Mouse (Mus musculus) left cerebral cortex, adult 8-10 months (tissue): ENCODE data around the gene Uri1. TPM values are rescaled to one million over a fixed set of nuclear protein-coding genes. Genes with fewer than 3 reads are reported as not detected.

ENCODE experiments used
- DNase-seq, 2 experiments: peaks; one replicate each; pipeline ENCODE4 v3.0.0; 2022; ENCODE audit warnings: low spot score in 2 of 2
- total RNA-seq, 4 experiments: library from RNA; stranded (reverse); gene quantifications; 2 replicates each; pipeline ENCODE4 v1.2.4; 2022

The Uri1 gene
- 10 to 100 TPM; 38.0 to 56.0 (median 47.4) TPM for total RNA-seq

GRCm38 (mm10) chr7:38023451-38023850 is at the start of gene Uri1:
Gene Uri1 (minus strand): TSS chr7:38023551.
- no peak for DNase-seq

- no peak for DNase-seq
Measured at GRCm38 (mm10) chr7:38071065-38071464, 47.7 kb upstream of the Uri1 start.

DNA sequence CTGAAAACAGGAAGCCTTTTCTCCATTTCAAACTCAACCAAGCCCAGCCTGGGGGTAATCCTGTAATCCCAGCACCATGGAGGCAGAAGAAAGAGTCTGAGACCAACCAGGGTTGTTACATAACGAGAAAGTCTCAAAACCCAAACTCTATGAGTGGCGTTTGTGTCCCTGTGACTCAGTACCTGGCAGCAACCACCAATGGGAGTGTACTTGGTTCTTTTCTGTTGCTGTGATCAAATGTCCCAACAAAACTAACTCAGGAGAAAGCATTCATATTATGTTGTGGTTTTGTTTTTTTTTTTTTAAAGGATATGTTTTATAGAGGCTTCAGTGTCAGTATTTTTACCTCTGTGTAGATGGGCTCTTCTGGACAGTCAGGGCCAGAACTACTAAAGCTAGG is 47.3 kb upstream of the Uri1 start:
- no peak for DNase-seq

GRCm38 (mm10) chr7:38064431-38064830 is 41.1 kb upstream of the Uri1 start:
- no peak for DNase-seq

- peak; percentile 83 to 85 for DNase-seq
Measured at GRCm38 (mm10) chr7:38061060-38061970, 38.0 kb upstream of the Uri1 start.

- no peak for DNase-seq
Measured at GRCm38 (mm10) chr7:38059636-38060330, 36.4 kb upstream of the Uri1 start.

- DNase-seq: no peak
Measured at GRCm38 (mm10) chr7:38059096-38059495, 35.7 kb upstream of the Uri1 start.

GRCm38 (mm10) chr7:38055996-38056395 is 32.6 kb upstream of the Uri1 start:
- peak in 1 of 2 experiments; percentile 63 for DNase-seq

DNA sequence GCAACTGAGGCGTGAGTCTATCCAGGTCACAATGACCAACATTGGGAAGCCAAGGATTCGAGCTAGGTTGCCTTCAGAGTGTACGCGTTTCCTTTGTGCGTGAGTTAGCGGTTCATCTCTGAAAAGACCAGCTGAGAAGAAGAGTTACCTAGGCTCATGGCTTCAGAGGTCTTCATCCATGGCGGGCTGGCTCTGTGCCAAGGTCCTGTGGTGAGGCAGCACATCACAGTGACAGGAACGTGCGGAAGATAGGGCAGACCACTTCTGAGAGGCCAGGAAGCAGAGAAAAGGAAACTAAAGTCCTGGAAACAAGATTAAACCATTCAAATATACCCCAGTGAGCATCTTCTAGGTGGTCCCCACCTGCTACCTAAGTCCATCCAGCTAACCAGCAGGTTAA is 30.9 kb upstream of the Uri1 start:
- no peak for DNase-seq

GRCm38 (mm10) chr7:38047229-38047628 is 23.9 kb upstream of the Uri1 start:
- no peak for DNase-seq

GRCm38 (mm10) chr7:38041244-38041643 is 17.9 kb upstream of the Uri1 start:
- no peak for DNase-seq

GRCm38 (mm10) chr7:38037586-38037985 is 14.2 kb upstream of the Uri1 start:
- DNase-seq: no peak

DNA sequence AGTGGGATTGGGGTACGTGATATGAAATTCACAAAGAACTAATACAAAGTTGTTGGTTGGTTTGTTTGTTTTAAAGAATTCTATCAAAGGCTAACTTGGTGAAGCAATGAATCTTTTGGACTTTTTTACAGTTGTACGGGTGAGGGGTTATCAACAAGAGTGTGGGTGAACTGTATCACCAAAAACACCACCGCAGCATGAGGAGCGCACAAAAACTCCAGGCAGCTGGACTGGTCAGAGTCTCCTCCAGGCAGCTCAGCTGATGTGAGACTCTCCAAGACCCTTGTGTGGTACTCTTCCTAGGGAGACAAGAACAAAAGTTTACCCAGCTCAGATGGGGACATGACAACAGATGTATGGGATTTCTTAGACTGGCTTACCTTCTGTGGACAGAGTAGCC is 7.8 kb upstream of the Uri1 start:
- DNase-seq: no peak

DNA sequence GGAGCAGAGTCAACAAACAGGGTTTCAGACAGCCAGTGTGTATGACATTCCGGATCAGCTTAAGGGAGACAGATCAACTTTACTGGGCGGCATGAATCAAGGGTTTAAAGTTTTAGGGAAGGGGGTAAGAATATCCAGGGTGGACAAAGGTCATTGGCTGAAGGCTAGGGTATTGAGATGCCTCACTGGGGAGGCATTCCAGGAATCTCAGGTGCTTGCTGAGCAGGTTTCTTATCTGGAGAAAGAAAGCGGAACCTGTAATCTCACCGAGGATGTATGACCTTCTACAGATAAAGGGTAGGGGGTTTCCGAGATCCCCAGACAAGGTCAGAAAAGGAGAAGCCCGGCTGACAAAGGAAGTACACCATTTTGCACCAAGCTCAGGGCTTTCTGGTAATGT is 7.3 kb upstream of the Uri1 start:
- no peak for DNase-seq

DNA sequence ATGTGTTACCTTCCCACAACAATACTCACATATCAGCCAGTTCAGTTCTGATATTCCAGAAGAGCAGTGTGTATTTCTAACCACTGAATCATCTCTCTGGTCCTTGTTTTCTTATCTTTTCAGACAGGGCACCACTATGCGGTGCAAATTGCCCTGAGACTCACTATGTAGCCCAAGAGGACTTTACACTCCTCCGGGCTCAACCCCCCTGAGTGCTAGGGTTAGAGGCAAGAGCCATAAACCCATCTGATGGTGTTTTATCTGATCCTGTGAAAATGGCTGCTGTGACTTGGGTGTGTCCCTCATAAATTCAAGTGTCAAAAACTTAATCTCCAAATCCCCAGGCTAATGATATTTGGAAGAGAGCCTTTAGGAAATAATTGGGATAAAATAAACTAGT is 6.6 kb upstream of the Uri1 start:
- DNase-seq: no peak

DNA sequence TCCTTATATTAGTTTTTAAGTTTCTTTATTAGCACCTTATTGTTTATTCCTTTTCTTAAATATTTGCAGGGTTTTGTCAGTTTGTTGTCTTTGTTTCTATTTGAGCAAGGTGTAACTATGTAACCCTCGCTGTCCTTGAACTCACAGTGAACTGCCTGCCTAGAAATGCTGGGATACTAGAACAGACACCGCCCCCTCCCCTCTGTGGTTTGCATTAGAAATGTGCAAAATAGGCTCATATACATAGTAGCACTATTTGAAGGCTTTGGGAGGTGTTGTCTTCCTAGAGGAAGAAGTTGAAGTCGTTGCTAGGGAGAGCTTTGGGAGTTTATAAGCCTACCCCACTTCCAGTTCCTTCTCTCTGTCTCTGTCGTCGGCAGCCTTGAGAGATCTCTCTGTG is 5.7 kb upstream of the Uri1 start:
- no peak for DNase-seq

DNA sequence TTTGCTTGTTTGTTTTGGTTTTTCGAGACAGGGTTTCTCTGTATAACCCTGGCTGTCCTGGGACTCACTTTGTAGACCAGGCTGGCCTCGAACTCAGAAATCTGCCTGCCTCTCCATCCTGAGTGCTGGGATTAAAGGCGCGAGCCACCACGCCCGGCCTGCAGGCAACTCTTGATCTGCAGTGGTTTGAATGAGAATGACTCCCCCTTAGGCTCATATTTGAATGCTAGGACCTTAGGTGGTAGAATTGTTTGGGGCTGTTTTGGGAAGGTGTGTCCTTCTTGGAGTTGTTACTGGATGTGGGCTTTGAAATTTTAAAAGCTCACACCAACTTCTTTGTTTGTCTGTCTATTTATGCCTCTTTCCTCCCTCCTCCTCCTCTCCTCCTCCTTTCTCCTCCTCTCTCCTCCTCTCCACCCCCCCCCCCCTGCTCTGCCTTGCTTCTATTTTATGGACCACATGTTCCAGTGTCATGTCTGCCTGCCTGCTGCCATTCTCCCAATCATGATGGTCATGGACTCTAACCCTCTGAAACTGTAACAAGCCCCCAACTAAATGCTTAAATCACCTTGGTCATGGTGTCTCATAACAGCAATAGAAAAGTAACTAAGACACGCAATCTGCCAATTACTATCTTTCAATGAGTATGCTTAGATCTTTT is 4.7 kb upstream of the Uri1 start:
- DNase-seq: no peak

- DNase-seq: no peak
Measured at GRCm38 (mm10) chr7:38024839-38025238, 1.5 kb upstream of the Uri1 start.

DNA sequence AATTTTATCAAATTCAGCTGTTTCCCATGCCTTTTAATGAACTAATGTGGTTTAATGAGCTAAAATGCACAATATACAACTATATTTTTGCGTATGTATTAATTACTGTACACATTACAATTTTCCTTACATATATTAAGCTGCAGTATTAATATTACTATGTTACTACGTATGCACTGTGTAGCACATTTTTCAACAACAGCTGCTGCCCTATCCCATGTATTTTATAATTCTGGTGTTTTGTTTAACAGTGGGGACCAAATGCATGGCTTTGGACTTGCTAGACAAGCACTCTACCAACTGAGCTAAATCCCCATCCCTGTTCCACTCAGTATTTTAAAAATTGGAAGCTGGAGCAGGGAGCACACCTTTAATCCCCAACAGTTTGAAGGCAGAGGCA is 3.6 kb downstream of the Uri1 start:
- DNase-seq: no peak

- DNase-seq: peak; percentile 80 to 86
Measured at GRCm38 (mm10) chr7:38019369-38019749, 4.0 kb downstream of the Uri1 start.

DNA sequence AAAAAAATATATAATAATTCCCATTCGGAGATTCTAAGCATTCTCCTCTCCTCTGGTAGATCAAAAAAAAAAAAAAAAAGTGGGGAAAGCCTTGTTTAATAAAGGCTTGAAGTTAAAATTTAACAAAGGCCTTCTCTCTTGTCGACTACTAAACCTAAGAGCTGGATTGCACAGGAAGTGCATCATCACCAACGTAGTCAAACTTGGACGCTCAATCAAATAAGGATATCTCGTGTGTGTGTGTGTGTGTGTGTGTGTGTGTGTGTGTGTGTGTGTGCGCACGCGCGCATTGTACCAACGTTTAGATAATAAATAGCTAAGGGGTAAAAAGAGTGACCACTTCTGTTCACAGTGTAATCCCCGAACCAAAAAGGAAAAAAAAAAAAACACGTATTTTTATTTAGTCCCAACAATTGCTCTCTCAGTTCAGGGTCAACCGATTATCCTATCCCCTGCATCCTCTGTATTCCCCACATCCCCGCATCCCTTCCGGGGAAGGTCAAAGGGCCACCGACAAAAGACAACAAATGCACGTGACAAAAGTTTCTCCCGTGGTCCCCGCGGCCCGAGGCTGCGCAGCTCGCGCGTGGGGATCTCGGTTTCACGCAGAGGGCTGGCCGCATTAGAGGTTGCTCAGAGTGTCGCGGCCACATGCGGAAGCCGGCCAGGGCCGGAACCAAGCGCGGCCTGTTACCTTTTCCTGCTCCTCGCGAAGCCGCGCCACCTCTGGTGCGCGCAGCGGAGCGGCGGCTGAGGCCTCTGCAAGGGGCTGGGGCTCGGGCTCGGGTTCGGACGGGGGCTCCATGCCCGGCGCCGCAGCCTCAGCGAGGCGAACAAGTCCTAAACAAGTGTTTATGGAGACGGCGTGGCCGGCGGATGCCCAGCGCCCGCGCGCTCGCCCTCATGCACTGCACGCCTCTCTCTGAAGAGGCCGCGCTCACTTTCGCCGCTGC is 4.7 kb downstream of the Uri1 start:
- DNase-seq: peak; percentile 44 to 60
